Mouse (Mus musculus) liver, embryonic 14.5 days (tissue): ENCODE measurements around the gene Mecom. TPM values are rescaled to one million over a fixed set of nuclear protein-coding genes. Genes with fewer than 3 reads are reported as not detected.

Source experiments
- ATAC-seq: fragments of 200-750 bp; cut with Nextera tagmentation; 2 replicates; pipeline ENCODE4 v1.8.0; 2017; ENCODE audit warnings: moderate number of reproducible peaks, mild to moderate bottlenecking, moderate library complexity; ENCODE audit not compliant: insufficient read depth
- DNase-seq, 3 experiments: peaks; one replicate each; pipeline ENCODE4 v3.0.0-alpha.2; 2012 to 2013; ENCODE audit warnings: low read depth in 3 of 3, low spot score in 3 of 3
- H3K27ac ChIP-seq: fragments of 300-500 bp; sonication (generic); 2 replicates; pipeline ENCODE4 v1.5.1; 2014; ENCODE audit warnings: moderate library complexity, mild to moderate bottlenecking, control low read depth, inconsistent platforms
- H3K27me3 ChIP-seq: fragments of 300-500 bp; sonication (generic); 2 replicates; pipeline ENCODE4 v1.6.1; 2014; ENCODE audit warnings: mild to moderate bottlenecking, low read length, moderate library complexity; ENCODE audit not compliant: control insufficient read depth, insufficient read depth
- H3K36me3 ChIP-seq: fragments of 300-500 bp; sonication (generic); replicated peaks from 2 replicates; pipeline ENCODE4 v1.6.1; 2014; ENCODE audit warnings: low read depth; ENCODE audit not compliant: control insufficient read depth, insufficient read depth
- H3K4me1 ChIP-seq, 2 experiments: fragments of 200-500 bp in 1 of 2; fragments of 300-500 bp in 1 of 2; sonication (generic) in 1 of 2; replicated peaks; 2 replicates each; pipeline ENCODE4 v1.6.1; 2012 to 2014; ENCODE audit warnings: antibody characterized with exemption in 1 of 2, inconsistent platforms in 1 of 2, low read length in 1 of 2; ENCODE audit not compliant: control insufficient read depth in 2 of 2, insufficient read depth in 2 of 2
- H3K4me2 ChIP-seq: fragments of 300-500 bp; sonication (generic); 2 replicates; pipeline ENCODE4 v1.6.1; 2014; ENCODE audit warnings: low read depth, mild to moderate bottlenecking, control low read depth, moderate library complexity
- H3K4me3 ChIP-seq, 2 experiments: fragments of 200-500 bp in 1 of 2; fragments of 300-500 bp in 1 of 2; sonication (generic) in 1 of 2; 2 replicates each; pipeline ENCODE4 v1.5.1; 2012 to 2014; ENCODE audit warnings: low read depth in 2 of 2, low read length in 2 of 2, mild to moderate bottlenecking in 2 of 2, control low read depth in 1 of 2, inconsistent platforms in 1 of 2, moderate library complexity in 1 of 2; ENCODE audit not compliant: insufficient read depth in 1 of 2
- H3K9ac ChIP-seq: fragments of 300-500 bp; sonication (generic); replicated peaks from 2 replicates; pipeline ENCODE4 v1.6.1; 2014; ENCODE audit warnings: mild to moderate bottlenecking, control low read depth, moderate library complexity
- H3K9me3 ChIP-seq: fragments of 300-500 bp; sonication (generic); 2 replicates; pipeline ENCODE4 v1.6.1; 2016; ENCODE audit warnings: low read length, mixed read lengths; ENCODE audit not compliant: control insufficient read depth
- CTCF ChIP-seq: IDR thresholded peaks from 2 replicates; pipeline ENCODE4 v1.5.1; 2016; ENCODE audit warnings: antibody characterized with exemption, low read depth, control low read depth
- EP300 ChIP-seq: IDR thresholded peaks from 2 replicates; pipeline ENCODE4 v1.6.1; 2016; ENCODE audit warnings: antibody characterized with exemption, low read depth
- WGBS: fragments of 180-500 bp; shearing (Covaris S2); extraction: QIAGEN DNeasy Blood & Tissue Kit; methylation state at CpG from one replicate; pipeline ENCODE4 v1.1.7; 2014; ENCODE audit not compliant: insufficient replicate concordance; 5-methylcytosine and 5-hydroxymethylcytosine counted together
- polyA plus RNA-seq, 2 experiments: library from polyadenylated mRNA; depleted of rRNA in 1 of 2; stranded (reverse) in 1 of 2; unstranded in 1 of 2; fragments of >200 nt; fragmentation: Nextera tagmentation in 1 of 2; extraction: Ambion mirVana in 1 of 2; gene quantifications; 2 replicates each; pipeline versions ENCODE4 v1.2.1 to v1.2.3; 2012 to 2014

Mecom gene
- polyA plus RNA-seq, 2 experiments, result 0.67 to 0.75 TPM

DNA sequence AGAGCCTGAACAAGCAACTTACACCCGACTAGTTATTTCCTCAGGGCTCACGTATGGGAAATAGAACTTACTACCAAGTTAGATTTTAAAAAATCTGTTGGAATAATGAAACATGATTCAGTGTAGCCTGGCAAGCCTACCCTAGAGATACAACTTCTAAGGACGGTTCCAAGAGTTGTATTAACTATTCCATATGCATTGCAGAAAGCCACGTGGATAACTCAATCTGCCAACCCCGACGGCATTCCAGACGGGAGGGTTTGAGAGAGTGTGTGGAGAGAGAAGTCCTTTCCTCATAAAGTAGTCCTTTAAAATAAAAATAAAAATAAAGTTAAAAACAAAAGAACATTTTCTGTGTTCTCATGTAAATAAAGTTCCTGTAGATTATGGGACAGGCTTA lies 393.4 kb downstream of the Mecom start:
- Histone ChIP-seq H3K36me3 (no peaks in the 10 kb centered on the region), H3K4me2 (no peak overlapping the region), H3K27me3 (no peaks in the 10 kb centered on the region), H3K9me3 (no peaks in the 10 kb centered on the region), H3K4me3 (no peak overlapping the region), H3K9ac (no peak overlapping the region), H3K4me1 (no peaks in the 10 kb centered on the region), H3K27ac (no peak overlapping the region)
- TF ChIP-seq CTCF, result no peak
- TF ChIP-seq EP300, result no peak
- DNase-seq, result no peak
- 70% methylated on average over 7 of the region's 7 CpGs for WGBS
- no peak for ATAC-seq

DNA sequence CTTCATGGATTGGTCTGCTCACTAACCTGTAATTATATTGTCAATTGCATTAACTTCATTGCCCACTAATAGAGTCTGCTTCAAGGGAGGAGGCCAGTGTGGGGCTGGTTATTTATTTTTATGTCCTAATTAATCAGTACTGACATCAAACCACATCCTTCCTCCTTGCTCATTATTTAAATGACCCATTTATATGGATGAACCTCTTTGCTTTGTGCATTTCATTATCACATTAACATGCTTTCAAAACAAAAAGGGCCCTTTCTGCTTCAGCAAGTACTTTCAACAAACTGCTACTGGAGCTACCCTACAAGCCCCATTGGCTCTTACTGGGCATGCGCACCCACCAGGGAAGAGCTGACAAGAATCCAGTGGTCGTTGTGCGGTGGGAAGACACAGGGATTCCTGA lies 393.9 kb downstream of the Mecom start:
- WGBS, result 71% methylated on average over 3 of the region's 3 CpGs

DNA sequence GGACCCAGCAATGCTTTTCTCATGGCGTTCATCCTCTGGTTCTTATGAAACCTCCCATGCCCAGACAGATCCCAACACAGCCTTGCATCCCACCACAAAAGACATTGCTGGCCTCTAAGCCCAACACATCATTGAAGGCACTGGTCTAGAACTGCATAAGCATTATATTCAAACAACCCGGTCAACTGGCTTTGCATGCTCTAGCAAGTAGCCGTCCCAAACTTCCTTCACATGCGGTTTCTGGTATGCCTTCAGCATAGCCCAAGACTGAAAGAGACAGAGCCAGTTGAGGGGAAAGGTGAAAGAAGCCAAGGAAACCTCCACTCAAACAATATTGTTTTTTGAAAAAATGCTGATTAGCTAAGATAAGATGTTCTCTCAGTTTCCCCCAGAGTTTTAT lies 397.7 kb downstream of the Mecom start:
- WGBS, result 68% methylated on average over 4 of the region's 4 CpGs
- Histone ChIP-seq H3K27me3 (no peaks in the 10 kb centered on the region), H3K36me3 (no peaks in the 10 kb centered on the region), H3K4me2 (no peak overlapping the region), H3K9me3 (no peaks in the 10 kb centered on the region), H3K9ac (no peak overlapping the region), H3K4me1 (no peaks in the 10 kb centered on the region), H3K27ac (no peak overlapping the region), H3K4me3 (no peak overlapping the region)
- TF ChIP-seq CTCF (no peak), EP300 (no peak)
- no peak for DNase-seq
- no peak for ATAC-seq

More for the DNA sequence above, 393.9 kb downstream of the Mecom start:
- Histone ChIP-seq H3K4me2 (no peak overlapping the region), H3K9me3 (no peaks in the 10 kb centered on the region), H3K27me3 (no peaks in the 10 kb centered on the region), H3K4me1 (no peaks in the 10 kb centered on the region), H3K36me3 (no peaks in the 10 kb centered on the region), H3K9ac (no peak overlapping the region), H3K4me3 (no peak overlapping the region), H3K27ac (no peak overlapping the region)
- no peak for TF ChIP-seq CTCF
- no peak for TF ChIP-seq EP300
- ATAC-seq (no peak), DNase-seq (no peak)

DNA sequence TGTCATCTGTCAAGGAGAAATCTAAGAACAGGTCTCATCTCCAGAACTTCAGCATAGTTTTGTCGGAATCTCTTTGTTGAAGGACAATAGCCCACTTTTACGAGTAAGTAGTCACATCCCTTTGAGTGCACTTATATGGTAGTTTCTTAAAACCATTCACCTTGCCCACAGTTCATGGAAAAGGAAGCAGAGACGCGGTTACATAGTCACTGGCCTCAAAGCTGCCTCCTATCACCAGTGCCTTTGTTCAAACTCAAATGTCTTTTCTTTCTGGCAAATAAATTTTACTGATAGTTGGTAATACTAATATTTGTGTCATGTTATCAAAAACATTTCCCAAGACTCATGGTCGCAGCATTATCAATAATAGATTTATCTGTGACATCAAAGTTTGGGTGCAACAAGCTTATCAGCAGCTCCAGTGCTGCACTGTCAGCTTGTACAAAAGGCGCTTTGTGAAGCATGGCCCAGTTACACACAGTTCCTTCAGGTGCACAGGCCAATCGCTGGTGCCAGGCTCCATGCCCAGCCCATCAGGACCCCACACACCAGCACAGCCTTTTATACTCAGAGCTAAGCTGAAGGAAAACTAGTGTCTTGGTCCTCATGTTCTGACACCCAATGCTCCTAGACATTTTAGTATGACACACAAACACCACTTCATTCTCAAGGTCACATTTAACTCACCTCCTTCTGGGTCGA lies 399.3 kb downstream of the Mecom start:
- TF ChIP-seq CTCF, result no peak
- TF ChIP-seq EP300, result no peak
- Histone ChIP-seq H3K27me3 (no peaks in the 10 kb centered on the region), H3K4me1 (no peaks in the 10 kb centered on the region; a peak in 1 of 4 replicates), H3K9me3 (no peaks in the 10 kb centered on the region), H3K36me3 (no peaks in the 10 kb centered on the region), H3K9ac (no peak overlapping the region), H3K27ac (no peak overlapping the region), H3K4me3 (no peak overlapping the region), H3K4me2 (no peak overlapping the region)
- WGBS, result 56% methylated on average over 8 of the region's 8 CpGs
- no peak for DNase-seq
- no peak for ATAC-seq

DNA sequence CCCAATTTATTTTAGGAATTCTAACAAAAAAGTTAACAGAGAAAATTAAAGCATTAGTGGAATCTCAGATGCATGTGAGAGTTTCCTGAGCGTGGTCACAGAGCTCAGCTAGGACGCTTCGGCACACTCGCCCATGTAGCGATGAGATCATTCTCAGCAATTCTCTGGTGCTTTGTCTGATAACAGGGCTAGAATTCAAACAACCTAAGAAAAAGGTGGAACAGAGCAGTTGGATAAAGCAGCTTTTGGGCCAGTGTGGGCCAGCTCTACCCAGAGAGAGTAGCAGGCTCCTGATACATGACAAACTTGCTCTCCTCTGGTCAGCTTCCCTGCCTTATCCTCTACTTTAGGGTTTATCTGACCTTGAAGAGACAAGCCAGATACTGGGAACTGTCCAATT lies 402.8 kb downstream of the Mecom start:
- no peaks in the 10 kb centered on the region for H3K9me3 ChIP-seq
- no peaks in the 10 kb centered on the region for H3K27me3 ChIP-seq
- no peak overlapping the region for H3K27ac ChIP-seq
- no peak for TF ChIP-seq EP300
- no peak for TF ChIP-seq CTCF
- H3K4me2 ChIP-seq, result no peak overlapping the region
- no peaks in the 10 kb centered on the region for H3K36me3 ChIP-seq
- H3K4me1 ChIP-seq, result peaks cover 0 to 6% of the 10 kb centered on the region in 2 experiments; a peak in 2 of 4 replicates
- no peak for ATAC-seq
- H3K4me3 ChIP-seq, result no peak overlapping the region
- no peak overlapping the region for H3K9ac ChIP-seq
- no peak for DNase-seq
- WGBS, result 82% methylated on average over 5 of the region's 5 CpGs
